Mouse (Mus musculus) hindbrain, embryonic 14.5 days (tissue): ENCODE data around the gene Fyco1. TPM values are rescaled to one million over a fixed set of nuclear protein-coding genes. Genes with fewer than 3 reads are reported as not detected.

Source experiments
- polyA plus RNA-seq: library from polyadenylated mRNA; unstranded; fragments of >200 nt; fragmentation: Nextera tagmentation; extraction: Ambion mirVana; gene quantifications from 2 replicates; pipeline ENCODE4 v1.2.1, GENCODE M21; 2014

Gene Fyco1
- polyA plus RNA-seq, 1 experiment from 2014 or later = 12.7 TPM

Other genes with a start within 250 kb of the Fyco1 start
- 0.43 and 0.44 TPM in 2 replicates for gene Slc6a20b, start 219.3 kb downstream of the Fyco1 start, polyA plus RNA-seq
- gene Ccr9, start 173.5 kb downstream of the Fyco1 start, polyA plus RNA-seq = 0.27 and 0.57 TPM in 2 replicates
- gene Slc6a20a, start 173.0 kb downstream of the Fyco1 start, polyA plus RNA-seq = 9.7 and 10.9 TPM in 2 replicates
- gene Lztfl1, start 134.2 kb downstream of the Fyco1 start, polyA plus RNA-seq = 54.6 and 55.8 TPM in 2 replicates
- gene Cxcr6, start 45.4 kb downstream of the Fyco1 start, polyA plus RNA-seq = 0.14 and 0.23 TPM in 2 replicates
- 0.05 and 0.09 TPM in 2 replicates for gene Xcr1, start 10.1 kb upstream of the Fyco1 start, polyA plus RNA-seq
- 0.53 and 1.5 TPM in 2 replicates for gene Ccr1, start 116.8 kb upstream of the Fyco1 start, polyA plus RNA-seq
- gene Ccr1l1, start 126.5 kb upstream of the Fyco1 start, polyA plus RNA-seq = not detected in 2 replicates
- gene Ccr3, start 170.1 kb upstream of the Fyco1 start, polyA plus RNA-seq = not detected in 2 replicates